Mouse (Mus musculus): Measurements from ENCODE around the gene Tgfb1. TPM values are rescaled to one million over a fixed set of nuclear protein-coding genes. Genes with fewer than 3 reads are reported as not detected.

The Tgfb1 gene
- polyA plus RNA-seq, 1 experiment from 2014 or later = 1.2 TPM

GRCm38 (mm10) chr7:25729396-25729795 is 42.6 kb downstream of the Tgfb1 start:
- WGBS = 45% methylated on average over 2 of the region's 2 CpGs
- no peak for ATAC-seq (ENCODE audit: low FRiP score)
- H3K27ac ChIP-seq = no peak overlapping the region

GRCm38 (mm10) chr7:25729862-25730261 is 43.1 kb downstream of the Tgfb1 start:
- Histone ChIP-seq H3K9ac (no peak overlapping the region), H3K27ac (no peak overlapping the region), H3K36me3 (peaks cover 95% of the 10 kb centered on the region), H3K4me3 (no peak overlapping the region), H3K9me3 (no peaks in the 10 kb centered on the region), H3K4me2 (no peak overlapping the region), H3K27me3 (no peaks in the 10 kb centered on the region), H3K4me1 (replicated peaks) (0 out of 2 replicates have a peak, but pooled peaks cover 4% of the 10 kb centered on the region)
- no peak for ATAC-seq (ENCODE audit: low FRiP score)
- 95% methylated on average over 2 of the region's 2 CpGs for WGBS

More at GRCm38 (mm10) chr7:25729396-25729795, 42.6 kb downstream of the Tgfb1 start:
- Histone ChIP-seq H3K9me3 (no peaks in the 10 kb centered on the region), H3K9ac (no peak overlapping the region), H3K4me3 (no peak overlapping the region), H3K27me3 (no peaks in the 10 kb centered on the region), H3K4me2 (no peak overlapping the region), H3K4me1 (replicated peaks) (0 out of 2 replicates have a peak, but pooled peaks cover 4% of the 10 kb centered on the region), H3K36me3 (peaks cover 95% of the 10 kb centered on the region)

- Histone ChIP-seq H3K27me3 (no peaks in the 10 kb centered on the region), H3K4me1 (replicated peaks) (0 out of 2 replicates have a peak, but pooled peaks cover 4% of the 10 kb centered on the region), H3K4me3 (no peak overlapping the region), H3K9ac (no peak overlapping the region), H3K4me2 (no peak overlapping the region), H3K36me3 (peaks cover 94% of the 10 kb centered on the region), H3K27ac (no peak overlapping the region), H3K9me3 (no peaks in the 10 kb centered on the region)
- ATAC-seq (ENCODE audit: low FRiP score) = no peak
- 92% methylated on average over 8 of the region's 8 CpGs for WGBS
Measured at GRCm38 (mm10) chr7:25731294-25732055, 44.7 kb downstream of the Tgfb1 start.

- Histone ChIP-seq H3K27ac (no peak overlapping the region), H3K9ac (no peak overlapping the region), H3K4me2 (no peak overlapping the region), H3K9me3 (no peaks in the 10 kb centered on the region), H3K27me3 (no peaks in the 10 kb centered on the region), H3K4me1 (replicated peaks) (no peaks in the 10 kb centered on the region), H3K36me3 (peaks cover 94% of the 10 kb centered on the region), H3K4me3 (no peak overlapping the region)
- no peak for ATAC-seq (ENCODE audit: low FRiP score)
- WGBS = 82% methylated on average over 4 of the region's 4 CpGs
Measured at GRCm38 (mm10) chr7:25734991-25735390, 48.2 kb downstream of the Tgfb1 start.

- H3K4me3 ChIP-seq = no peak overlapping the region
- no peaks in the 10 kb centered on the region for H3K4me1 ChIP-seq (replicated peaks)
- no peak overlapping the region for H3K4me2 ChIP-seq
- no peaks in the 10 kb centered on the region for H3K27me3 ChIP-seq
- H3K36me3 ChIP-seq = peaks cover 96% of the 10 kb centered on the region
- no peaks in the 10 kb centered on the region for H3K9me3 ChIP-seq
- H3K9ac ChIP-seq = no peak overlapping the region
- WGBS = 95% methylated on average over 2 of the region's 2 CpGs
- no peak overlapping the region for H3K27ac ChIP-seq
- no peak for ATAC-seq (ENCODE audit: low FRiP score)
Measured at GRCm38 (mm10) chr7:25736920-25737319, 50.1 kb downstream of the Tgfb1 start.

GRCm38 (mm10) chr7:25738277-25738676 is 51.5 kb downstream of the Tgfb1 start:
- H3K4me3 ChIP-seq = no peak overlapping the region
- ATAC-seq (ENCODE audit: low FRiP score) = no peak
- 95% methylated on average over 3 of the region's 3 CpGs for WGBS
- H3K4me2 ChIP-seq = no peak overlapping the region
- H3K27me3 ChIP-seq = no peaks in the 10 kb centered on the region
- no peak overlapping the region for H3K9ac ChIP-seq
- no peaks in the 10 kb centered on the region for H3K4me1 ChIP-seq (replicated peaks)
- no peaks in the 10 kb centered on the region for H3K9me3 ChIP-seq
- H3K36me3 ChIP-seq = peaks cover 96% of the 10 kb centered on the region
- H3K27ac ChIP-seq = no peak overlapping the region

- Histone ChIP-seq H3K27ac (no peak overlapping the region), H3K4me3 (no peak overlapping the region), H3K4me2 (no peak overlapping the region), H3K36me3 (peaks cover 92% of the 10 kb centered on the region), H3K27me3 (no peaks in the 10 kb centered on the region), H3K9ac (no peak overlapping the region), H3K9me3 (no peaks in the 10 kb centered on the region), H3K4me1 (replicated peaks) (peaks cover 8% of the 10 kb centered on the region)
- 89% methylated on average over 3 of the region's 3 CpGs for WGBS
- no peak for ATAC-seq (ENCODE audit: low FRiP score)
Measured at GRCm38 (mm10) chr7:25746844-25747243, 60.0 kb downstream of the Tgfb1 start.

GRCm38 (mm10) chr7:25753076-25753475 is 66.3 kb downstream of the Tgfb1 start:
- peaks cover 32% of the 10 kb centered on the region for H3K36me3 ChIP-seq
- peak overlapping the region; percentile 95 for H3K4me2 ChIP-seq
- H3K9ac ChIP-seq = peak overlapping the region; percentile 99
- peak overlapping the region; percentile 99 for H3K4me3 ChIP-seq
- no peaks in the 10 kb centered on the region for H3K27me3 ChIP-seq
- ATAC-seq (ENCODE audit: low FRiP score) = no peak
- H3K4me1 ChIP-seq (replicated peaks) = peaks cover 27% of the 10 kb centered on the region
- H3K9me3 ChIP-seq = no peaks in the 10 kb centered on the region
- H3K27ac ChIP-seq = no peak overlapping the region

GRCm38 (mm10) chr7:25753643-25754438 is 67.0 kb downstream of the Tgfb1 start:
- H3K9me3 ChIP-seq = no peaks in the 10 kb centered on the region
- peaks cover 27% of the 10 kb centered on the region for H3K4me1 ChIP-seq (replicated peaks)
- peak overlapping the region; percentile 99 for H3K27ac ChIP-seq
- ATAC-seq (ENCODE audit: low FRiP score) = peak; percentile 18
- peak overlapping the region; percentile 95 for H3K4me2 ChIP-seq
- H3K36me3 ChIP-seq = peaks cover 24% of the 10 kb centered on the region
- peak overlapping the region; percentile 99 for H3K4me3 ChIP-seq
- H3K27me3 ChIP-seq = no peaks in the 10 kb centered on the region
- 1% methylated on average over 46 of the region's 46 CpGs for WGBS
- H3K9ac ChIP-seq = peak overlapping the region; percentile 99

GRCm38 (mm10) chr7:25754439-25754737 is 67.6 kb downstream of the Tgfb1 start:
- Histone ChIP-seq H3K27ac (peak overlapping the region; percentile 99), H3K4me2 (peak overlapping the region; percentile 95), H3K4me1 (replicated peaks) (peaks cover 27% of the 10 kb centered on the region), H3K36me3 (peaks cover 19% of the 10 kb centered on the region), H3K27me3 (no peaks in the 10 kb centered on the region), H3K9me3 (no peaks in the 10 kb centered on the region), H3K4me3 (peak overlapping the region; percentile 99), H3K9ac (peak overlapping the region; percentile 99)
- under 1% methylated on average over 30 of the region's 30 CpGs for WGBS
- ATAC-seq (ENCODE audit: low FRiP score) = no peak

Measured in hindbrain, embryonic 13.5 days (tissue).